Mouse (Mus musculus) T-helper 2 cell (primary cell): Measurements from ENCODE around the gene Rfx1.

Experiments used
- in situ Hi-C: fragments of 300-600 bp; cut with MboI, MseI; formaldehyde crosslinking; loops from one replicate; pipeline ENCODE4 v1.15.1; 2025; ENCODE audit warnings: high pct_unique_total_duplicates

The Rfx1 gene

DNA sequence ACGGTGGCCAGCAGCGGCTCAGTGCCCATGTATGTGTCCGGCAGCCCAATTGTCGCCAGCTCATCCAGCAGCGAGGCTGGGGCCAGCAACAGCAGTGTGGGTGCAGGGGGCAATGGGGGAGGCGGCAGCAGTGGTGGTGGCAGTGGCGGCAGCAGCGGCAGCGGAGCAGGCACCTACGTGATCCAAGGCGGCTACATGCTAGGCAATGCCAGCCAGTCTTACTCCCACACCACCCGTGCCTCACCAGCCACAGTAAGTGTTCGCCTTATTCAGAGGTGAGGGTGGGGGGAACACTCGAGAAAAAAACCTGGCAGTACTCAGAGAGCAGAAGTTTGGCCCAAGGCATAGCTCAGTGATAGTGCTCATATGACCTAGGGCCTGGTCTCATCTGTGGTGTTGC lies 21.2 kb downstream of the Rfx1 start:
- in situ Hi-C loops: loop anchor here (5.0 kb wide), 1 partner anchor 61 kb away; no protein-coding TSS in a partner anchor

DNA sequence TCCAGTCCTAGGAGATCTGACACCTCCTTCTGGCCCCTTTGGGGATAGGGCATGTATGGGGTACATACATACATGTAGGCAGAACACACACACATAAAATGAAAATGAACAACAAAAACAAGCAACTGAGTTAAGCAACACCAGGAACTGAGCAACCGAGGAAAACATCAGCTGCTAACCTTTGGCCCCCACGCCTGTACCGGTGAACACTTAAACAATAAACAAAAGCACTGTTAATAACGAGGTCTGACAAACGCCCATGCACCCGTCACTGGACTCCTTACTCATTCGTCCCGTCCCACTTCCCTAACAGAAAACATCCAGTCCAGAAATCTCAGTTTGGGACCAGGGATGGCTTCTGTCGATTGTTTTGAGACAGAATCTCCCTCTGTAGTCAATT lies 22.6 kb downstream of the Rfx1 start:
- in situ Hi-C loops: loop anchor here (5.0 kb wide), 1 partner anchor 62 kb away; no protein-coding TSS in a partner anchor

DNA sequence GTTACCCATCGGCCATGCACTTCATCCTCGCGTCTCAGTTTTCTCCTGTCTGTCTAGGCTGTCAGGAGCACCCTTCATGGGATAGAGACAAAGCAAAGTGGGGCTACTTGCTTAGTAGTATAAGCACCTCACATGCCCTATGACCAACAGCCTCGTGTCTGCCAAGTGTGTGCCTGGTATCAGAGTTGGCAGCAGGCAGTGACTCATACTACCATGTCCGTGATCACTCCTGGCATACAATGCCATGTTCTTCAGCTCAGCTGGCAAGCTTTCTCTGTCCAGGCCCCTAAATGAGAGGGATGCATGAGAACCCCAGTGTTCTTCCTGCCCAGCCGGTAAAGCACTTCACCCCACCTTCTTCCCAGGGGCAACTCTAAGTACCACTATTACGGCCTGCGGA lies 24.0 kb downstream of the Rfx1 start:
- in situ Hi-C loops: no loop called here

- in situ Hi-C loops: no loop called here
Measured at GRCm38 (mm10) chr8:84096061-84096460, 29.4 kb downstream of the Rfx1 start.

GRCm38 (mm10) chr8:84098376-84098775 lies 31.7 kb downstream of the Rfx1 start:
- in situ Hi-C loops: no loop called here

DNA sequence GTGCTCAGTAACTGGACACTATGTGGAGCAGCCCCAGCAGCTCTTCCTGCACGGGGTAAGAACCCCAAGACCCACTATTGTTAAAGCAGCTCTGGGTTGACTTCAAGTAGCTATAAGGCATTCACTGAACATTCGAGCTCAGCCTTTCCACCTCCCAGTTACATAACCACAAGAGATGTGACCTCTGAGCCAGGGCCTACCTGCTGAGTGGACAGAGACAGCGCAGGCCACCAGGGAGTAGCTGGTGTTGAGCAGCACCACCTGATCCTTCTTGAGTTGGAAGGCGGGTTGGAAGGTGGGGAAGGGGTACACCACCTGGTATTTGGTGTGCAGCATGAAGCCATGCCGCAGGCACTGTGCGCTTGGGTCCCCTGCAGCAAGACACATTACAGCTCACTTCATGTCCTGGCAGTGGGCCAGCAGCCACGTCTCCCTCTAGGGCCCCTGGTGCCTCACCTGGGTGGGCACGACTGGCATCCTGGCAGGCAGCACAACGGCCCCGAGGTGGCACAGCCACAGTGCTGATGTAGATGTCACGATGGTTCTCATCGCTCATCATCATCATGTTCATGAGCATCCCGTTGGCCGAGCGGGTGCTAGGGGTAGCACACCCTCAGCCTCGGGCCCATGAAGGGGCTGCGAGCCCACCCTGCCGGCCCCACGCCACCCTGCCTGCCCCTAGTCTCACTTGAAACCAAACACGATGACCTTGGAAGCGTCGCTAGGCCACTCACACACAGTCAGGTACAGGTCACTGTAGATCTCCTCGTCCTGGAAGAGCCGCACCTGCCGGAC lies 35.0 kb downstream of the Rfx1 start:
- in situ Hi-C loops: loop anchor here (25.0 kb wide), 1 partner anchor 1161 kb away; no protein-coding TSS in a partner anchor

DNA sequence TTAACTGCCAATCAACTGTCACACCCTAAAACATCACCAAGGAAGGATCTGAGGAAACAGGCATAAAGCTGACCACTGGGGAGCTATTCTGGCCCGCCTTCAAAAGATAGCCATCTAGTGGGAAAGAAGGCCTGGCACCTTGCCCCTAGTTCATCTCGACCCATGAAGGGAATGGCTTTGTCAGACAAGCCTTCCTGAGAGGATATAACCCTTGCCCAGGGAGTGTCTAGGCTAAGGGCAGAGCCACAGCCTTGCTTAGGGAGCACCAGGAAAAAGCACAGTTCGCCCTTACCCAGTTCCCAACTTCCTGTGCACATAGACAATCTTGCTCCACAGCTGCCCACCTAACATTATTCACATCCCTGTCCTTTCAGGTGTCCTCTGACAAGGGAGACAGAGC lies 37.0 kb downstream of the Rfx1 start:
- in situ Hi-C loops: loop anchor here (25.0 kb wide), 1 partner anchor 1159 kb away; no protein-coding TSS in a partner anchor

GRCm38 (mm10) chr8:84104221-84104620 lies 37.6 kb downstream of the Rfx1 start:
- in situ Hi-C loops: loop anchor here (25.0 kb wide), 1 partner anchor 1158 kb away; no protein-coding TSS in a partner anchor

DNA sequence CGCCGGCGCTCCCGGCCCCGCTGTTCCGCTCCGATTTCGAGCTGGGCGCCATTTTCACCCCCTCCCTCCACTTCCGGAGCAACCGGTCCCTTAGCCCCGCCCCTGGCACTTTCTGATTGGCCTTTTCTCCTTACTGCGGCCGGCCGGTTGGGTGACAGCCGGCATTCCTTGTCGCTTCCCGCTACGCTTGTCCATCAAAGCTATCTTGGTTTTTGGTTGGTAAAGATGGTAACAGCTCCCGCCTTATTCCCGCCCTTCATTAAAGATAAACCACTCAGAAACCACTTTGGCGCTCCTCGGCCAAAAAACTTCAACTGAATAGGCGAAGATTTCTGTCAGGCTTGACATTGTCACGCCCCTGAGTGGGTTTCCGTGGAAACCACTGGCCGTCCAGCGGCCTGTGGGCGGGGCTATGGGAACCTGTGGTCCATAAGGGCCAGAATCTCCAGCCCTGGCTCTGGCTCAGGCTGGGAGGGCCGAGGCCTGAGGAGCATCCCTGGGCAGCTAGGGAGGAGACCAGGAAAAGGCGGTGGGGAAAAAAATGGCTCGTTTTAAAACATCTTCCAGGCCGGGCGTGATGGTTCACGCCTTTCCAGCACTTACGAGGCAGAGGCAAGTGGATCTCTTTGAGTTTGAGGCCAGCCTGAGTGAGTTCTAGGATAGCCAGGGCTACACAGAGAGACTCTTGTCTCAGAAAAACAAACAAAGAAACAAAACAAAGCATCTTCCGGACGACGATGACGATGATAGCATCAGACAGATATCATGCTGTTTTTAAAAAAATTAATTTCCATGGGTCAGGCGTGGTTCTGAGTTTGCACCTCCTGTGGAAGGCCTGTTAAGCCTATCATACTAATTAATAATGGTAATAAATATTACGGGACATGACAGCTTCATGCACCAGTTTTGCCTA lies 38.3 kb downstream of the Rfx1 start, which contains the start of gene Dcaf15:
Gene Dcaf15 (minus strand): TSS at position 72 of the 913 bp plus-strand sequence.
- in situ Hi-C loops: loop anchor here (25.0 kb wide), 1 partner anchor 1157 kb away; no protein-coding TSS in a partner anchor

GRCm38 (mm10) chr8:84105676-84106075 lies 39.0 kb downstream of the Rfx1 start:
- in situ Hi-C loops: loop anchor here (25.0 kb wide), 1 partner anchor 1157 kb away; no protein-coding TSS in a partner anchor

DNA sequence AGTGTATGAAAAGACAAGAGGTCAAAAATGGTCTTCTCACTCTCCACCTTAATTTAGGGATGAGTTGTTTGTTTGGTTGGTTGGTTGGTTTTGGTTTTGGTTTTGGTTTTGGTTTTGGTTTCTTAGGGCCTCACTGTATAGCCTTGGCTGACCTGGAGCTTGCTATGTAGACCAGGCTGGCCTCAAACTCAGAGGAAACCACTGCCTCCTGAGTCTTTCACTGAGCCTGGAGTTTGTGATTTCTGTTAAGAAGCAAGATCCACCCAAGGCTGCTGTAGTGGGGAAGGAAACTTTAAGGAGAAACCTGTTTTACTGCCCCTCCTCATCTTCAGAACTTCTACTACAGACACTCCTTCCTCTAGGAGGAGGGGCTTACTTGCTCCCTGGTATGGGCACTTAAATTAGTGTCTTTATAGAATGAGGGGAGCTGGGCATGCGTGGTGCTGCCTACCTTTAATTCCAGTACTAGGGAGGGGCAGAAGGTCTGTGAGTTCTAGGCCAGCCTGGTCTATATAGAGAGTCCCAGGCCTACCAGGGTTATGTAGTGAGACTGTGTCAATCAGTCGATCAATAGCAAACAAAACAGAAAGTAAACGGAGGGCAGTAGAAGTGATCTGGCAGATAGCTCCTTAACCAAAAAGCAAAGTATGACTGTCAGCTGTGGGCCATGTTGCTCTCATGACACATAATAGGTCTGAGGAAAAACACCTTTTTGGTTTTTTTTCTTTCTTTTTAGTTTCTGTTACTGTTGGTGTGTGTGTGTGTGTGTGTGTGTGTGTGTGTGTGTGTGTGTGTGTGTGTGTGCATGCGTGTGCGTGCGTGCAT lies 39.8 kb downstream of the Rfx1 start:
- in situ Hi-C loops: loop anchor here (25.0 kb wide), 1 partner anchor 1156 kb away; no protein-coding TSS in a partner anchor

GRCm38 (mm10) chr8:84115646-84116045 lies 49.0 kb downstream of the Rfx1 start:
- in situ Hi-C loops: loop anchor here (25.0 kb wide), 1 partner anchor 1147 kb away; no protein-coding TSS in a partner anchor

- in situ Hi-C loops: loop anchor here (25.0 kb wide), 1 partner anchor 1140 kb away; no protein-coding TSS in a partner anchor
Measured at GRCm38 (mm10) chr8:84122151-84122550, 55.5 kb downstream of the Rfx1 start.

- in situ Hi-C loops: no loop called here
Measured at GRCm38 (mm10) chr8:84125656-84126055, 59.0 kb downstream of the Rfx1 start, which contains the start of gene Podnl1. TSS of gene Podnl1 (plus strand) at chr8:84125989.

GRCm38 (mm10) chr8:84126742-84127141 lies 60.1 kb downstream of the Rfx1 start:
- in situ Hi-C loops: no loop called here

GRCm38 (mm10) chr8:84127202-84127901 lies 60.7 kb downstream of the Rfx1 start:
- in situ Hi-C loops: no loop called here

DNA sequence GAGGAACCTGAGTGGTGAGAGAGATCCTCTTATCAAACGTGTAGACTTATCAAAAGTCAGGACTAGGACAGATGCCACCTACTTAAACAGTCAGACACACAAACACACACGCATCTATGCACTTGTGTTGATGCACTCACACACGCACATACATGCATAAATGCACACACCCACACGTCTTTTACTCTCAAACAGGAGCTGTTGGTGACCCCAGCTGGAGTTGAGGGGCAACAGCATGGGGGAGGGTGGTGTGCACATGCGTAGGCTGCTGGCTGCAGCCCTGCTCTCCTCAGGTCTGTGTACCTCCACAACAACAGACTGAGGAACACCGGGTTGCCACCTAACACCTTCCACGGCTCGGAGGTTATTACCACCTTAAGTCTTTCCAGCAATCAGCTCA lies 61.6 kb downstream of the Rfx1 start:
- in situ Hi-C loops: no loop called here

DNA sequence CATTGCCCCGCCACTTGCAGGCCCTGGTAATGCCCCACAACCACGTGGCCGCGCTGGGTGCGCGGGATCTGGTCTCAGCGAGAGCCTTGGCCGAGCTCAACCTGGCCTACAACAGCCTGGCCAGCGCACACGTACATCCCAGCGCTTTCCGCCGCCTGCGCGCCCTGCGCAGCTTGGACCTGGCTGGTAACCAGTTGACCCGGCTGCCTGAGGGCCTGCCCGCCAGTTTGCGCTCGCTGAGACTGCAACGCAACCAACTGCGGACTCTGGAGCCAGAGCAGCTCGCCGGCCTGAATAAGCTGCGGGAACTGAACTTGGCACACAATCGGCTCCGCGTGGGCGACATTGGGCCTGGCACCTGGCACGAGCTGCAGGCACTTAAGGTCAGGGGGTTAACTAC lies 64.2 kb downstream of the Rfx1 start:
- in situ Hi-C loops: loop anchor here (5.0 kb wide), 1 partner anchor 59 kb away; no protein-coding TSS in a partner anchor

GRCm38 (mm10) chr8:84132225-84132624 lies 65.6 kb downstream of the Rfx1 start:
- in situ Hi-C loops: loop anchor here (5.0 kb wide), 1 partner anchor 60 kb away; no protein-coding TSS in a partner anchor

GRCm38 (mm10) chr8:84137848-84138247 lies 71.2 kb downstream of the Rfx1 start:
- in situ Hi-C loops: no loop called here
